Mouse (Mus musculus): ENCODE measurements around the gene Chia1. TPM values are rescaled to one million over a fixed set of nuclear protein-coding genes. Genes with fewer than 3 reads are reported as not detected.
"Not testable (repeated sequence)": the region's sequence is repeated elsewhere in the genome, so short reads cannot be mapped to it uniquely, and the experiment has no call there.

The Chia1 gene
- not detected in 2 replicates for polyA plus RNA-seq (2014; fragmentation: Nextera tagmentation; extraction: Ambion mirVana)

DNA sequence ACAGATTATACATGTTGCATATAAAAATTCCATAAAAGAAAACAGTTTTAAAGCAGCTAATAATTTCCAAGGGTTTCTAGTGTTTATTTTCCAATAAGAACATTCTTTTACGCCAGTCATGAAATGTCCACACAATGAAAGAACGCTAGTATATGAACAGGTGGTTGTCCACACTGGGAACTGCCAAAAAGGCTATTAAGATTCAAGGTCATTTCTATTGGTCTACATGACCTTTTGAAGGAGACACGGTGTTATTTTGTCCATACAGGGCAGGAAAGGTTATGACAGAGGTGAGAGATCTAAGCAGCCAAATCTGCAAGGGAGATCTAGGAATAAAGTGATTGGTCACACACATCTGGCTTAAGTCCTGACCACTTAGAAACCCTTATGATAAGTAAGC is at the start of gene Chia1:
Gene Chia1 (plus strand): TSS at position 301 of the 400 bp plus-strand sequence.
- WGBS: 85% methylated on average over 3 of the region's 3 CpGs
- DNase-seq (ENCODE audit: low spot score): no peak
- Histone ChIP-seq H3K9ac (replicated peaks; ENCODE audit: low read length) (no peak within 1 kb of the TSS), H3K27me3 (ENCODE audit: control insufficient read depth, insufficient read depth, low read length) (no peaks in the 10 kb centered on the region), H3K9me3 (replicated peaks; ENCODE audit: control insufficient read depth, low read length) (no peaks in the 10 kb centered on the region), H3K4me2 (ENCODE audit: low read depth, low read length) (no peak within 1 kb of the TSS), H3K4me3 (ENCODE audit: low read depth, low read length) (no peak within 1 kb of the TSS), H3K4me1 (ENCODE audit: control insufficient read depth, insufficient read depth, low read length) (no peaks in the 10 kb centered on the region), H3K36me3 (replicated peaks; ENCODE audit: control insufficient read depth, insufficient read depth, low read depth, low read length) (no peaks in the 10 kb centered on the region), H3K27ac (replicated peaks; ENCODE audit: low read depth, low read length) (no peak within 1 kb of the TSS)
- no peak for ATAC-seq (replicated peaks; ENCODE audit: insufficient number of reproducible peaks, low FRiP score, low TSS enrichment, low read depth)

DNA sequence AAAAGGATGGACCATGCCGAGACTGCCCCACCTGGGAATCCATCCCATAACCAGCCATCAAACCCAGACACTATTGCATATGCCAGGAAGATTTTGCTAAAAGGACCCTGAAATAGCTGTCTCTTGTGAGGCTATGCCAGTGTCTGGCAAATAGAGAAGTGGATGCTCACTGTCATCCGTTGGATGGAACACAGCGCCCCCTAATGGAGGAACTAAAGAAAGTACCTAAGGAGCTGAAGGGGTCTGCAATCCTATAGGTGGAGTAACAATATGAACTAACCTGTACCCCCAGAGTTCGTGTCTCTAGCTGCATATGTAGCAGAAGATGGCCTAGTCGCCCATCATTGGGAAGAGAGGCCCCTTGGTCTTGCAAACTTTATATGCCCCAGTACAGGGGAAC is 45.3 kb upstream of the Chia1 start:
- WGBS: 40% methylated on average over 5 of the region's 5 CpGs
- not testable (repeated sequence) for H3K4me3 ChIP-seq (ENCODE audit: low read depth, low read length); H3K27me3 ChIP-seq (ENCODE audit: control insufficient read depth, insufficient read depth, low read length); H3K9me3 ChIP-seq (replicated peaks; ENCODE audit: control insufficient read depth, low read length); DNase-seq (ENCODE audit: low spot score); H3K9ac ChIP-seq (replicated peaks; ENCODE audit: low read length); H3K4me2 ChIP-seq (ENCODE audit: low read depth, low read length); ATAC-seq (replicated peaks; ENCODE audit: insufficient number of reproducible peaks, low FRiP score, low TSS enrichment, low read depth); H3K36me3 ChIP-seq (replicated peaks; ENCODE audit: control insufficient read depth, insufficient read depth, low read depth, low read length); H3K27ac ChIP-seq (replicated peaks; ENCODE audit: low read depth, low read length); H3K4me1 ChIP-seq (ENCODE audit: control insufficient read depth, insufficient read depth, low read length)

DNA sequence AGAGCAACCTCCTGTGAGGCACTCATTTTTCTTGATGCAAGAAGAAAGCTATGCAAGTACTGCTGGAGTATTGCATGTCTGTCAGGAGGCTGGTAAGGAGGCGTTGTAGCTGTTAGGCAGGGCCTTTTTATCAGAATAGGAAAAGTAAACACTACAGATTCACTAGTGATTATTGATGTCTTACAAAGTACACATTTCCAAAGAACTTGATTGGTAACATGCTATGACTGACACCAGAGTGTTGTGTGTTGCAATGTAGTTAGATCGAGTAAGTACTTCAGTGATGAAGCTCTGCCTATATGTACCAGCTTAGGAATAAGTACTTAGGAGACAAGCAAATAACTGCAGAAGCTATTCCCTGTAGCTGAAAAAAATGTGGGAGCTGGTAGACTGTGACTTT is 42.0 kb upstream of the Chia1 start:
- DNase-seq (ENCODE audit: low spot score): no peak
- Histone ChIP-seq H3K4me1 (ENCODE audit: control insufficient read depth, insufficient read depth, low read length) (no peaks in the 10 kb centered on the region), H3K36me3 (replicated peaks; ENCODE audit: control insufficient read depth, insufficient read depth, low read depth, low read length) (no peaks in the 10 kb centered on the region), H3K4me3 (ENCODE audit: low read depth, low read length) (no peak overlapping the region), H3K9ac (replicated peaks; ENCODE audit: low read length) (no peak overlapping the region), H3K27ac (replicated peaks; ENCODE audit: low read depth, low read length) (no peak overlapping the region), H3K9me3 (replicated peaks; ENCODE audit: control insufficient read depth, low read length) (no peaks in the 10 kb centered on the region), H3K27me3 (ENCODE audit: control insufficient read depth, insufficient read depth, low read length) (no peaks in the 10 kb centered on the region), H3K4me2 (ENCODE audit: low read depth, low read length) (no peak overlapping the region)
- WGBS: 89% methylated on average over 2 of the region's 2 CpGs
- ATAC-seq (replicated peaks; ENCODE audit: insufficient number of reproducible peaks, low FRiP score, low TSS enrichment, low read depth): no peak

DNA sequence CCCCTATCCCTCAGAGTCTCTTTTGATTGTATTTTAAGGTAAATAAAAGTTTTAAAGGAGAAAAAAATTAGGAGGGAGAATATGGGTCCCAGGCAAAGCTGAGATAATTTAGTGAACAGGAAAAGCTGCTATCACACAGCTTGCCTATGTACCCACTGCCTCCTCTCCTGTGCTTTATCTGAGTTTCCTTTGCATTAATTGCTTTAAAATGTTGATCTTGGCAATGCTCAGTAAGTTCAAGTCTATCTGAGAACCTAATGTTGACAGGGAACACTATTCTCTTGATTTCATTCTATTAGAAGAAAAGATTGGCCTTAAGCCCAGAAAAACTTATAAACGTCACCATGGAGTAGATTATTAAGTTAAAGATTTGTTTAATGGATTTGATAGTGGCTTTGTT is 38.2 kb upstream of the Chia1 start:
- Histone ChIP-seq H3K4me2 (ENCODE audit: low read depth, low read length) (no peak overlapping the region), H3K27me3 (ENCODE audit: control insufficient read depth, insufficient read depth, low read length) (no peaks in the 10 kb centered on the region), H3K27ac (replicated peaks; ENCODE audit: low read depth, low read length) (no peak overlapping the region), H3K4me1 (ENCODE audit: control insufficient read depth, insufficient read depth, low read length) (no peaks in the 10 kb centered on the region), H3K36me3 (replicated peaks; ENCODE audit: control insufficient read depth, insufficient read depth, low read depth, low read length) (no peaks in the 10 kb centered on the region), H3K9me3 (replicated peaks; ENCODE audit: control insufficient read depth, low read length) (no peaks in the 10 kb centered on the region), H3K9ac (replicated peaks; ENCODE audit: low read length) (no peak overlapping the region), H3K4me3 (ENCODE audit: low read depth, low read length) (no peak overlapping the region)
- WGBS: 84% methylated on average over 1 of the region's 1 CpGs
- ATAC-seq (replicated peaks; ENCODE audit: insufficient number of reproducible peaks, low FRiP score, low TSS enrichment, low read depth) (no peak), DNase-seq (ENCODE audit: low spot score) (no peak)

DNA sequence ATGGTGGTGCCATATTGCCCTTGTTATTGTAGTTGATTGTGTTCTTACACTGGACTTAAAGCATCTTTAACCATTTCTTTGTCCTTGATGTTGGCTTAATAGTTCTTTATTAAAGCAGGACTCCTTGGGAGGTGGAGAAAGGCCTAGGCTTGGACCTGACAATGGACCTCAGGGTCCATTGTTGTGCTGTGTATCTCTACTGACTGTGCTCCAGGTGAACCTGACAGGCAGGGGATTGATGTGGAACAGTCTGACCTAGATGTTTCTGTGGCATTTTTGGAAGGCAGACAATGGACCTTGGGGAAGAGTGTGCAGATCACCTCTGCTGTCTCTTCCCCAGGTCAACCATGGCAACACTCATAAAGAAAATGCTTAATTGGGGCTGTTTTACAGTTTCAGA is 14.0 kb downstream of the Chia1 start:
- H3K27ac ChIP-seq (replicated peaks; ENCODE audit: low read depth, low read length): no peak overlapping the region
- H3K4me3 ChIP-seq (ENCODE audit: low read depth, low read length): no peak overlapping the region
- H3K27me3 ChIP-seq (ENCODE audit: control insufficient read depth, insufficient read depth, low read length): no peaks in the 10 kb centered on the region
- no peak overlapping the region for H3K4me2 ChIP-seq (ENCODE audit: low read depth, low read length)
- H3K36me3 ChIP-seq (replicated peaks; ENCODE audit: control insufficient read depth, insufficient read depth, low read depth, low read length): no peaks in the 10 kb centered on the region
- peaks cover 3% of the 10 kb centered on the region for H3K9me3 ChIP-seq (replicated peaks; ENCODE audit: control insufficient read depth, low read length)
- no peak overlapping the region for H3K9ac ChIP-seq (replicated peaks; ENCODE audit: low read length)
- no peaks in the 10 kb centered on the region for H3K4me1 ChIP-seq (ENCODE audit: control insufficient read depth, insufficient read depth, low read length)
- ATAC-seq (replicated peaks; ENCODE audit: insufficient number of reproducible peaks, low FRiP score, low TSS enrichment, low read depth) (no peak), DNase-seq (ENCODE audit: low spot score) (no peak)

DNA sequence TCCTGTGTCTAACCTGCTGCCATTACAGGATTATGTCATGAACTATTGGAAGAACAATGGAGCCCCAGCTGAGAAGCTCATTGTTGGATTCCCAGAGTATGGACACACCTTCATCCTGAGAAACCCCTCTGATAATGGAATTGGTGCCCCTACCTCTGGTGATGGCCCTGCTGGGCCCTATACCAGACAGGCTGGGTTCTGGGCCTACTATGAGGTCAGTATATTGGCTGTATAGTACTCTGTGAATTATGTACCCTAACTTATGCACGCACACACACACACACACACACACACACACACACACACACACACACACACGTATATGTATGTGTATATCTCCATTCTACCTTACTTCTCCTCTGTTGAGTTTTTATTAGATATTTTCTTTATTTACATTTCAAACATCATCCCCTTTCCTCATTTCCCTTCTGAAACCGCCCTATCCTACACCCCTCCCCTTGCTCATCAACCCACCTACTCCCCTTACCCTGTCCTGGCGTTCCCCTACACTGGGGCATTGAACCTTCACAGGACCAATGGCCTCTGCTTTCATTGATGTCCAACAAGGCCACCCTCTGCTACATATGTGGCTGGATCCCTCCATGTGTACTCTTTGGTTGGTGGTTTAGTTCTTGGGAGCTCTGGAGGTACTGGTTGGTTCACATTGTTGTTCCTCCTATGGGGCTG is 15.9 kb downstream of the Chia1 start:
- Histone ChIP-seq H3K27me3 (ENCODE audit: control insufficient read depth, insufficient read depth, low read length) (no peaks in the 10 kb centered on the region), H3K9me3 (replicated peaks; ENCODE audit: control insufficient read depth, low read length) (no peaks in the 10 kb centered on the region; the same call in none of the 2 replicates), H3K4me3 (ENCODE audit: low read depth, low read length) (no peak overlapping the region), H3K4me1 (ENCODE audit: control insufficient read depth, insufficient read depth, low read length) (no peaks in the 10 kb centered on the region), H3K9ac (replicated peaks; ENCODE audit: low read length) (no peak overlapping the region), H3K27ac (replicated peaks; ENCODE audit: low read depth, low read length) (no peak overlapping the region), H3K4me2 (ENCODE audit: low read depth, low read length) (no peak overlapping the region), H3K36me3 (replicated peaks; ENCODE audit: control insufficient read depth, insufficient read depth, low read depth, low read length) (no peaks in the 10 kb centered on the region)
- ATAC-seq (replicated peaks; ENCODE audit: insufficient number of reproducible peaks, low FRiP score, low TSS enrichment, low read depth) (no peak; the same call in 1 of the 2 replicates), DNase-seq (ENCODE audit: low spot score) (no peak)
- WGBS: 75% methylated on average over 4 of the region's 4 CpGs

DNA sequence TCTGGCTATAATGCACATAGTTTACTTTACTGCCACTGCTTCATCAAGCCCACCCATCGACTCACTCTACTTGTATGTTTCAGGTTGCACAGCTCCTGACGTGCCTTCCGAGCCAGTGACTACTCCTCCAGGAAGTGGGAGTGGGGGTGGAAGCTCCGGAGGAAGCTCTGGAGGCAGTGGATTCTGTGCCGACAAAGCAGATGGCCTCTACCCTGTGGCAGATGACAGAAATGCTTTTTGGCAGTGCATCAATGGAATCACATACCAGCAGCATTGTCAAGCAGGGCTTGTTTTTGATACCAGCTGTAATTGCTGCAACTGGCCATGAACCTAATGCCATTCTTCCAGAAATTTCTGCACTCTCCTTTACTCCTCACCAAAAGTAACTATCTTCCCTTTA is 18.7 kb downstream of the Chia1 start:
- ATAC-seq (replicated peaks; ENCODE audit: insufficient number of reproducible peaks, low FRiP score, low TSS enrichment, low read depth): no peak
- Histone ChIP-seq H3K9ac (replicated peaks; ENCODE audit: low read length) (no peak overlapping the region), H3K36me3 (replicated peaks; ENCODE audit: control insufficient read depth, insufficient read depth, low read depth, low read length) (no peaks in the 10 kb centered on the region), H3K4me2 (ENCODE audit: low read depth, low read length) (no peak overlapping the region), H3K9me3 (replicated peaks; ENCODE audit: control insufficient read depth, low read length) (no peaks in the 10 kb centered on the region; the same call in none of the 2 replicates), H3K27ac (replicated peaks; ENCODE audit: low read depth, low read length) (no peak overlapping the region), H3K27me3 (ENCODE audit: control insufficient read depth, insufficient read depth, low read length) (no peaks in the 10 kb centered on the region), H3K4me1 (ENCODE audit: control insufficient read depth, insufficient read depth, low read length) (no peaks in the 10 kb centered on the region), H3K4me3 (ENCODE audit: low read depth, low read length) (no peak overlapping the region)
- 72% methylated on average over 5 of the region's 5 CpGs for WGBS
- DNase-seq (ENCODE audit: low spot score): no peak

DNA sequence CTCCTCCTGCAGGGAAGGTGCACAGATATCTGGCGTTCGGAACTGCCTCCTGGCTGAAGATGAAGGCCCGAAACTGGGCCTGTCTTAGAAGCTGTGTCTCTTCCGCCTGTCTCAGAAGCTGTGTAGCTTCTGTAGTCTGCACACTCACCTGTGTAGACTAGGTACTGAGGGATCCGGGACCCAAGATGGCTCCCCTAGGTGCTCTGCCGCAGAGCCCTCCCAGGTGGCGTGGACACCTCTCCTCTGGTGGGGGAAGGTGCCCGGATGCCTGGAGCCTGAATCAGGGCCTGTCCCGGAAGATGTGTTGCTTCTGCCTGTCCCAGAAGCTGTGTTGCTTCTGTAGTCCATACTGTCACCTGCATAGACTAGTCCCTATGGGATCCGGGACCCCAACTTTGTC is 31.1 kb downstream of the Chia1 start:
- no peak overlapping the region for H3K4me2 ChIP-seq (ENCODE audit: low read depth, low read length)
- no peak overlapping the region for H3K9ac ChIP-seq (replicated peaks; ENCODE audit: low read length)
- no peaks in the 10 kb centered on the region for H3K4me1 ChIP-seq (ENCODE audit: control insufficient read depth, insufficient read depth, low read length)
- H3K9me3 ChIP-seq (replicated peaks; ENCODE audit: control insufficient read depth, low read length): no peaks in the 10 kb centered on the region; the same call in 1 of the 2 replicates
- no peak overlapping the region for H3K4me3 ChIP-seq (ENCODE audit: low read depth, low read length)
- DNase-seq (ENCODE audit: low spot score): no peak
- 88% methylated on average over 10 of the region's 10 CpGs for WGBS
- no peak overlapping the region for H3K27ac ChIP-seq (replicated peaks; ENCODE audit: low read depth, low read length)
- ATAC-seq (replicated peaks; ENCODE audit: insufficient number of reproducible peaks, low FRiP score, low TSS enrichment, low read depth): peak; percentile 34; the same call in 1 of the 2 replicates
- no peaks in the 10 kb centered on the region for H3K36me3 ChIP-seq (replicated peaks; ENCODE audit: control insufficient read depth, insufficient read depth, low read depth, low read length)
- H3K27me3 ChIP-seq (ENCODE audit: control insufficient read depth, insufficient read depth, low read length): no peaks in the 10 kb centered on the region
